Mouse (Mus musculus): ENCODE measurements around the gene Fau.
"Not testable (repeated sequence)": the region's sequence is repeated elsewhere in the genome, so short reads cannot be mapped to it uniquely, and the experiment has no call there.

Gene Fau

DNA sequence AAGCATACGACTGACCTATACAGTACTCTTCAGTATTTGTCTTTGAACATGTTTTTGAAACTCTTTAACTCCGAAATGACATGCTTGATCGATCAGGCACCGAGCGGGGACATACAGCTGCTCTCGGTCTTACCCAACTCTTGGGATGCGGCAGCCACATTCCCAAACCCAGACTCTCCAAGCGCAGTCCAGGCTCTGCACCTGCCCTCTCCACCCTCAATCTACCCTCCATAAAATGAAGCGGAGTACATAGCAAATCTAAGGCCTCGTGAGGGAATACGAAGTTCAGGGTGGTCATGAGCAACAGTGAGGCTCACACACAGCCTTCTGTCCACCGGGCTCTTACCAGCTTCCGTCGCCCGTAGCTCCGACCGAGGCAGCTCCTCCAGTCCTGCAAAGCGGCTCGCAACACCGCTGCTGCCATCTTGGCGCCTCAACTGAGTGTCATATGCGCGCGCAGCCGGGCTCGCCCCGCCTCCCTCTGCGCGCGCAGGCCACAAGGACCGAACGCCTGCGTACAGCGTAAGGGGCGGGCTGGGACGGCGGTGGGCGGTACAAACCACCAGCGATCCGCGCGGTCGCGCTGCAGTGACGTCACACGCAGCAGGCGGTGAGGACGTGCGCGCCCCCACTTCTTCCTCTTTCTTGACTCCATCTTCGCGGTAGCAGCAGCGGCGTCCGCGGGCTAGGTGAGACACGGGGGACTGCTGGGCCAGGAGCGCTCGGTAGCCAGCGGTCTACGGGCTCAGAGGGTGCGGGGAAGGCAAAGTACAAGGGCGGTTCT lies at the start of gene Fau, which contains the start of gene Mrpl49:
Gene Fau (plus strand): TSS at position 532 of the 784 bp plus-strand sequence.
Gene Mrpl49 (minus strand): TSS at position 473 of the 784 bp plus-strand sequence.
- DNase-seq: peak; percentile 99

- DNase-seq: no peak
These were observed 48.5 kb upstream of the Fau start for GRCm38 (mm10) chr19:6009137-6009536.

GRCm38 (mm10) chr19:6013691-6014090 lies 44.0 kb upstream of the Fau start:
- no peak for DNase-seq

- peak; percentile 66 to 67 for DNase-seq
These were observed 42.6 kb upstream of the Fau start for GRCm38 (mm10) chr19:6014991-6015510.

DNA sequence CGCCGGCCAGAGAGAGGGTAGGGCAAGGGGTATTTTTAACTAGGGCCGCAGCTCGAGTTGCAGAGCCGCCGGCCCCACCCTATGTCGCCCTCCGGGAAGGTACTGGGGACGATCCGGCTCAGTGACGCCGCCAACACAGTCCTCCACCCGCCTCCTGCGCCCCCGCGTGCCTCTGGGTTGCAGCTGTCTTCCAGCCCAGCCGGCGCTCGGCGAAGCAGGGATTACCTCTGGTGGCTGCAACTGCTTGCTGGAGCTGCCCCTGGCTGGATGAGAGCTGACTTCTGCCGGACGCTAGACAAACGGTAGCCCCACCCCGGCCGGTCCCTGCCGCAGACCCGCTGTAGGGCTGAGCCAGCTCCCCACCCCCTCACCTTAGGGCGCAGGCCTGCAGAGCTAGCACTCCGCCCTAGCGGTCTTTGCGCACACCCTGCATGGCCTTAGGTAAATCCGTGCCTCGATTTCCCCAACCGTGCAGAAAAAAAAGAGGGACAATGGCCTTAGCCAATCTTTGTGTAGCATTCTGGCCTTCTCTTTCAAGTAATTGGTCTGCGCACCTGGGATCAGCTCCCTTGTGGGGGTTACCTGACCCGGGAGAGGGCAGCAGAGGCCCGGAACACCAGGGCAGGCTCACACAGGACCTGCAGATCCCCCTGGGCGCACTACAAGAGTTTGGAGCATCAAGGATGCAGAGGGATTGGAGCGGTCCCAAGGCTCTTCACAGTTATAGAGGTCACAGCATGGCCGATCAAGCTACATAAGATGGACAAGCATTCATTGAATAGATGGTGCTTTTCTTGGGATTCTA lies 41.9 kb upstream of the Fau start, which contains the start of gene Capn1:
Gene Capn1 (minus strand): TSS at position 387 of the 805 bp plus-strand sequence.
- DNase-seq: peak; percentile 84 to 85

DNA sequence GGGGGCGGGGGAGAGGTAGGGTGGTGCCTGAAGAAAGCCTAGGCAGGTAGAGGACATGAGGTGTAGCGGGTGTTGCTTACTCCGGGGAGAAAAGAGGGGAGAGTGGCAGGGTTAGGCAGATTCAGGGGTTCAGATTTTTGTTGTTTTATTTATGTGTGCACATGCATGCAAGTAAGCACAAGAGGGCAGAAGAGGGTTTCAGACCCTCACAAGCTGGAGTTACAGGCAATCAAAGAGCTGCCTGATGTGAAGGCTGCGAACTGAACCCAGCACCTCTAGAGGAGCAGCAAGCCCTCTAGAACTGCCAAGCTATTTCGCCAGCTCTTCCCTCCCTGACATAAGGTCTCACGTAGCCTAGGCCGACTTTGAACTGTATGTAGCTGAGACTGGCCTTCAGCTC lies 41.1 kb upstream of the Fau start:
- no peak for DNase-seq

DNA sequence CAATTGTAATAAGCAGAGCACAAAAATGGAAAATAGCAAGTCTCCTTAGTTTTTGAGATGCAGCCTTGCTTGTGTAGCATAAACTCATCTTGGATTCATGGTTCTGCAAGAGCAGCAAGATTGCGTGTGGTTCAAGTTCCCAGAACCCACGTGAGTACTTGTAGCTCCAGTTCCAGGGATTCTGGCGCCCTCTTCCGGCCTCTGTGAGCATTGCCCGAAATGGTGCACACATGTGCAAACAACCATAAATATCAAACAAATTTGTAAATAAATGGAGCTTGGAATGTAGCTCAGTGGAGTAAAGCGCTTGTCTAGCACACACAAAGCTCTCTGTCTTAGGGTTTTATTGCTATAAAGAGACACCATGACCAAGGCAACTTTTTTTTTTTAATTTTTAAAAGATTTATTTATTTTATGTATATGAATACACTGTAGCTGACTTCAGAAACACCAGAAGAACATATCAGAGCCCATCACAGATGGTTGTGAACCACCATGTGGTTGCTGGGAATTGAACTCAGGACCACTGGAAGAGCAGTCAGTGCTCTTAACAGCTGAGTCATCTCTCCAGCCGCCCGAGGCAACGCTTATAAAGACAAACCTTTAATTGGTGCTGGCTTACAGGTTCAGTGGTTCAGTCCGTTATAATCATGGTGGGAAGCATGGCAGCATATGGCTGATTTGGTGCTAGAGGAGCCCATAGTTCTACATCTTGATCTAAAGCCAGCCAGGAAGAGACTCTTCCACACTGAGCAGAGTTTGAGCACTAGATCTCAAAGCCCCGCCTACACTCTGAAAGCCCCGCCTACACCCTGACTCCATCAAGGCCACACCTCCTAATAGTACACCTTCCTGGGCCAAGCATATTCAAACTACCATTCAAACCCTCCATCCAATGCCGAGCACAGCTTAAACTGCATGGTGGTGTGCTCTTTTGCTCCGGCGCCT lies 39.2 kb upstream of the Fau start:
- DNase-seq: peak; percentile 87 to 91

DNA sequence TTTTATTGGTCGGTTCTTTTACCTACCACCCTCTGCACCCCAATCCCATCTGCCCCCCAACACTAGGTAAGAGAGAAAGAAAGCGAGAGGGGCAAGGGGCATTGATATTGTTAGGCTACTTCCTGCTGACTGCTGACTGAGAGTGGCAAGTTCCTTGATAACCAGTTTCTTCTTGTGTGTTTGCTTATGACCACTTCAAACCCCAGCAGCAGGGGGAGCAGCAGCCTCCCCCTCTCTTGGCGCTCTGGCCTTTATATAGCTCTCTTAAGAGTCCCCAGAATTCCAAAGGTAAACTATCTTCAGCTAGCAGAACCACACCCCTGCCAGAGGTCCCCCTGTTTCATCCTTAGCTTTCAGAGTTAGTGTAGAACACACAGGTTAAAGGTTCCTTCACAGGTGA lies 37.4 kb upstream of the Fau start:
- DNase-seq: no peak

DNA sequence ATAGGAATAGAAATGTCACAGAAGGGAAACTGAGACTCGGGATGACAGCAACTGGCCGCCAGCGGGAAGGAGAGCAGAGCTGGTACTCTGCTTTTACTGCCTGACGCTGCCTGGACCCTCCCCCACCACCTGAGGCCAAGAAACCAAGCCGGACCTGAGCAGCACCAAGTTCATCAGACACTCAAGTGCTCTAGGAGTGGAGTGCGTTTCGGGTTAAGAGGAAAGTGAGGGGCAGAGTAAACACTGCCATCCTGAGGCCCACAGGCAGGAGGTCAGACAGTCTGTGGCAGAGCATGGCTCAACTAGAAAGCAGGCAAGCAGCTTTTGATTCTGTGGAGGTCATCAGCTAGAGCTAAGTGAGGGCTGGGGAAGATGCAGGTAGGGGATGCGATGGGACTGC lies 34.6 kb upstream of the Fau start:
- DNase-seq: peak; percentile 22 to 50

DNA sequence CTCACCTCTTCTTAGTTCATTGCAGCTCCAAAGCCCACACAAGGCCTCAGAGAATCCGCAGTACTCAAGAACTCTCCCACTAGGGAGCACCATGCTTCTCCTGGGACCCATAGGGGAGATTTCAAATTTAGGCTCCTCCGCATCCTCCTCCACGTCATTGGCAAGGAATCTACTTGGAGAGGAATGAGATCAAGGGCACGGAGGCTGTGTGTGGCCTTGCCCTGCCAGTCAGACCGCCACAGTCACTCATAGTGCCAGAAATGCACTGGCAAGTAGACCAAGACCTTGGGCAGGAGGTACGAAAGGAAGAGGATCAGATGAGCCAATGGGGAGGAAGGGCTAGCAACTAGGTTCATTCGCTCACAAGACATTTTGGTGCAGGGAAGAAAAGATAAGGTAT lies 33.7 kb upstream of the Fau start:
- no peak for DNase-seq

DNA sequence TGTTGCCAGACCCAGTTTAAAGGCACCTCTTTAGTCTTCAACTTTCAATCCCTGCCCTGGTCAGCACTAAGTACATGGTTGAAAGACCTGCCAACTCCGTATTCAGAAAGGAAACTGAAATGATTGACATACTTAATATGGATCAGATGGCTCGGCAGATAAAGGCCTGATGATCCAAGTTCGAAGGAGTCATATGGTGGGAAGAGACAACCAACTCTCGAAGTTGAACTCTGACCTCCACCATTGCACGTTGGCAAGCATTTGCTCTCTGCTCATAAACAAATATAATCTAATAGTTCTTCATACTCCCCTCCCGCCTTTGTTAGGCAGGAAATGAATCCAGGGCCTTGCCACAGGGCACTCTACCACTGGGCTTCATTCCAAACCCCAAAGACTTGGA lies 28.7 kb upstream of the Fau start:
- DNase-seq: peak in 1 of 2 experiments; percentile 34

DNA sequence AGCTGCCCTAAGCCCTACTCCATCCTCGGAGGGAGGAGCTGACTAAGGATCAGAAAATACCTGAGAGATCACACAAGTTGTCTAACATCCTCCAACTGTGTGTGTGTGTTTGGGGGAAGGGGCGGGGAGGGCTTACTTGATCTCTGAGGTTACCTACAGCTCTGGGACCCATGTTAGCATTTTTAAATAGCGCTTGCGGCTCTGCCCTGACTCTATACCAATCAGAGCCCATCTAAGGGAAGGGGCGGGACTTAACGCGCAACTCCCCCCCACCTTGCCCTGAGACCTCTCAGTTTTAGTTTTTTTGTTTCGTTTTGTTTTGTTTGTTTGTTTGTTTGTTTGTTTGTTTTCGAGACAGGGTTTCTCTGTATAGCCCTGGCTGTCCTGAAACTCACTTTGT lies 28.2 kb upstream of the Fau start:
- DNase-seq: no peak

DNA sequence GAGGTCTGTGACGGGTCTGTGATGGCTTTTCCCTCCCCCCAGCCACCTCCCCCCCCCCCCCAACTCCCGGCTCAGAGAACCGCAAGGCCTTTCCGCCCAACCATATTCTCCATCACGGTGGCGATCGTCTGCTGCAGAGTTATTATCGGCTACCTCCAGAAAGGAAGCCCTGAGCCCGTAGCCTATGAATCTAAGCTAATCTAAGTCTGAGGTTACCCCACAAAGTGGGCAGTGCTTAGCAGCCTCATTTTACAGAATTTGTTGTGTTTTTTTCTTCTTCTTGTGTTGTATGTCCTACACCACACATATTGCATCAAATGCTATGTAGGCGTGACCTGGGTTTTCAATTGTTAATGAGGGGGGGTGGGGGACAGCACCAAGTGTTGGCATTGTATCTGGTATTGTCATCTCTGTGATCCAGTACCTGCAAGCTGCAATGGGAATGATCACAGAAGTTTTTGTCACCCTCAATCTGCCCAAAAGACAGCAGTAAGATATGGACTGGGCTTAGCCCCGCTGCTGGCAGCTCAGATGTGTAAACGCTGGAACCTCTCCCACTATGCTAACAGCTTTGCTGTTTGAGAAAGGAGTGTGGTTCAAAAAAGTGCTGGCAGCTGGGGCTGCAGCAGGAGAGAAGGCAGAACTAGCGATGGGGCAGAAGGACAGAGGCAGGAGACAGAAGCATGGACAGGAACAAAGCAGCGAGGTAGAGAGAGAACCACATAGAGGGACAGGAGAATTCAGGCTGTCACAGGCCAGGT lies 26.9 kb upstream of the Fau start:
- DNase-seq: no peak

- no peak for DNase-seq
These were observed 21.6 kb upstream of the Fau start for GRCm38 (mm10) chr19:6035966-6036585.

- no peak for DNase-seq
These were observed 19.9 kb upstream of the Fau start for GRCm38 (mm10) chr19:6037695-6038094.

DNA sequence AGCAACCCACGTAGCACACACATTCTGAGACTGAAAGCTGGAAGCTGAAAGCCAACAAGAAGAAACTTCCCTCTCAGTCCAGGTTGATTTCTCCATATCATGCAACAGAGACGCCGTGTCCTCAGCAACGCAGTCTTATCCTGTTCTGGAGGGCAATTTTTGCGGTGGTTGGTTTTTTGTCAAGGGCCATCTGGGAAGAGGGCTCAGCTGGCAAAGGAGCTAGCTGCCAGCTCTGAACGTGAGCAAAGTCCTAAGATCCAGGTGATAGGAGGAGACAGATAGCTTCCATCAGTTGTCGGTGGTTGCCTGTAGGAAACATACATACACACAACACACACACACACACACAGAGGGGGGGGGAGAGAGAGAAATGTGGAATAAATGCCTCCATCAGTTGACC lies 19.3 kb upstream of the Fau start:
- no peak for DNase-seq

DNA sequence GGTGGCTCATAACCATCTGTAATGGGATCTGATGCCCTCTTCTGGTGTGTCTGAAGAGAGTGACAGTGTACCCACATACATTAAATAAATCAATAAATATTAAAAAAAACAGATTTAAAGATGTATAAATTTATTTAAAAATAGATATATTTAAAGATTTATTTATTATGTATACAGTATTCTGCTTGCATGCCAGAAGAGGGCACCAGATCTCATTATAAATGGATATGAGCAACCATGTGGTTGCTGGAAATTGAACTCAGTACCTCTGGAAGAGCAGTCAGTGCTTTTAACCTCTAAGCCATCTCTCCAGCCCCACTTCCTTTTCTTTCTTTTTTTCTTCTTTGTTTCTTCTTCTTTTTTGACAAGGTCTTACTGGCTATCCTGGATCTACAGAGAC lies 17.6 kb upstream of the Fau start:
- DNase-seq: no peak

DNA sequence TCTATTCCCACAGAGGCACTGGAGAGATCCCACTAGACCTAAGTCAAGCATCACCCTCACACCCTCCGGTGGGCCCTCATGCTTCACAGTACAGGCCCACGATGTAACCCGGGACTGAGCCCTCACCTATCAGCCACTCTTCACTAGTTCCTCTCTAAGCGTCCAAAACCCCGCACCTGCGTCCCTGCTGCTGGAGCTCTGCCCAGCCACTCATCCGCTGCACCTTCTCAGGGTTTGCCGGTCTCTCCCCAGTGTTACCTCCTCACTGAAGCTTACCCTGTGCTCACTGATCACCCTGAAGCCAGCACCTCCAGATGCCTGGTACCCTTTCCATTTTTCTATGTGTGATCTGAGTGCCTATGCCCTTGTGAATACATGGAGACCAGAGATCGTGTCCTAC lies 15.4 kb upstream of the Fau start:
- no peak for DNase-seq

DNA sequence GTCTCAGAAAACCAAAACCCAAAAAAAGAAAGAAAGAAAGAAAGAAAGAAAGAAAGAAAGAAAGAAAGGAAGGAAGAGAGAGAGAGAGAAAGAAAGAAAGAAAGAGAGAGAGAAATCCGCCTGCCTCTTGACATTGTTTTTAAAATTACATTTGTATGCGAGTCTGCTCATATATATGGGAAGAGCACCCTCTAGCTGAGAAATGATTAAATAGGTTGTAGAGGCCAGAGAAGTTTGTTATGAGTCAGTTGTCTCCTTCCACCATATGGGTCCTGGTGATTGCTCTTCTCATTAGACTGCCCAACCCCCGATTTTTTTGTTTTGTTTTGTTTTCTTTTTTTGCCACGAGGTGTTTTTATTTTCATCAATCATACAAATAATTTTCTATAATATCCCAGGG lies 13.5 kb upstream of the Fau start:
- DNase-seq: not testable (repeated sequence)

DNA sequence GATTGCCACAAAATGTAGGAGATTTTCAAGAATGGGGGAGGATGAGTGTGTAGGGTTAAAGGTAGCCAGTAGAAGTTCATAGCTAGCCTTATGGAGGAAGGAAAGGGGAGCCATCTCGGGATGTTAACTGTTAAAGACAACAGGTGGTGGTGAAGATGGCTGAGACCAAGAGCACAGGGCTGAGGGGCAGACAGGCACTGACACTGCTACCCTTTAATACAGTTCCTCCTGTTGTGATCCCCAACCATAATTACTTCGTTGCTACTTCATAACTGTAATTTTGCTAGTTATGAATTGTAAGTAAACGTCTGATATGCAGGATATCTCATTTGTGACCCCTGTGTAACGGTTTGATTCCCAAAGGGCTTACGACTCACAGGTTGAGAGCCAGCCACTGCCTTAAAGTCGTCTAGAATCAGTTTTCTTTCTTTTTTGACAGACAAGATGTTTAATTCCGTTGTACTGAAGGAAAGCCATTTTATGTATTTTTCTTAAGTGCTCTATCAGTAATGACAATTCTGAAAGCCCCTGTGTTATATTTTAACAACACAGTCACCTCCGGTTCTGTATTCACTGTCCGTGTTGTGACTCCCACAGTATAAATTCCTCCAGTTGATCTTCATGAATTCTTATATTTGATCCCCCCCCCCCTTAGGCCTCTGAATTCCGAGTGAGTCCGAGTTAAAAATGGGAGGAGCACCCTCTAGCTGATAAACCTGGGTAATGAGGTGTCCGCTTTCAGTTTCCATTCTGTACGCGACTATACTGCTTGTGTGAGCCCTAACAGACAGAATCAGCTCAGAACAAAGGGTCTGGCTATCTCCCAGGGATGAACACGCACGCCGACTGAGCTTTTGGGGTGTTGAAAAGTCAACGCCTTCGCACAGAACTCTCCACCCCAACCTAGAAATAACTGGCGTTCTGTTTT lies 12.0 kb upstream of the Fau start:
- no peak for DNase-seq

All from lung, postnatal 4 days (tissue).